Mouse (Mus musculus) erythroblast, embryonic 14.5 days (primary cell): ENCODE data around the gene Gm10944. TPM values are rescaled to one million over a fixed set of nuclear protein-coding genes. Genes with fewer than 3 reads are reported as not detected.

Experiments
- H3K27me3 ChIP-seq: 2 replicates; pipeline ENCODE4 v1.6.1; 2012; ENCODE audit warnings: inconsistent platforms; ENCODE audit not compliant: control insufficient read depth
- H3K36me3 ChIP-seq: 2 replicates; pipeline ENCODE4 v1.6.1; 2012; ENCODE audit warnings: mild to moderate bottlenecking, inconsistent platforms; ENCODE audit not compliant: control insufficient read depth
- H3K4me1 ChIP-seq: 2 replicates; pipeline ENCODE4 v1.6.1; 2012; ENCODE audit warnings: inconsistent platforms; ENCODE audit not compliant: control insufficient read depth
- H3K4me3 ChIP-seq: replicated peaks from 2 replicates; pipeline ENCODE3; 2012; ENCODE audit warnings: moderate library complexity, mild to moderate bottlenecking, inconsistent platforms
- H3K9me3 ChIP-seq: 2 replicates; pipeline ENCODE4 v1.6.1; 2012; ENCODE audit warnings: low read length, inconsistent platforms, mixed read lengths; ENCODE audit not compliant: control insufficient read depth
- GATA1 ChIP-seq: IDR thresholded peaks from 2 replicates; pipeline ENCODE4 v1.6.1; 2012; ENCODE audit warnings: low read length, inconsistent platforms, mixed read lengths
- TAL1 ChIP-seq: IDR thresholded peaks from 3 replicates; pipeline ENCODE4 v1.6.1; 2012; ENCODE audit warnings: low read length, inconsistent platforms, mixed read lengths
- polyA plus RNA-seq: library from polyadenylated mRNA; stranded (reverse); fragments of >175 nt; gene quantifications from 2 replicates; pipeline ENCODE4 v1.2.3, GENCODE M21; 2012

The Gm10944 gene
- polyA plus RNA-seq, result not detected in 2 replicates

- no peak within 1 kb of the TSS for H3K4me3 ChIP-seq
- H3K36me3 ChIP-seq, result no peaks in the 10 kb centered on the region
- H3K4me1 ChIP-seq, result no peaks in the 10 kb centered on the region
- H3K27me3 ChIP-seq, result no peaks in the 10 kb centered on the region
- no peaks in the 10 kb centered on the region for H3K9me3 ChIP-seq
- TF ChIP-seq TAL1 (no peak), GATA1 (no peak)
These were observed at the start of gene Gm10944 for GRCm38 (mm10) chr10:10681048-10681447. Gene Gm10944 (plus strand): TSS chr10:10681348.

GRCm38 (mm10) chr10:10655991-10656390 lies 25.2 kb upstream of the Gm10944 start:
- Histone ChIP-seq H3K9me3 (peaks cover 6% of the 10 kb centered on the region), H3K4me3 (no peak overlapping the region), H3K27me3 (no peaks in the 10 kb centered on the region), H3K36me3 (no peaks in the 10 kb centered on the region), H3K4me1 (no peaks in the 10 kb centered on the region)
- TF ChIP-seq GATA1 (no peak), TAL1 (no peak)

- H3K27me3 ChIP-seq, result no peaks in the 10 kb centered on the region
- TF ChIP-seq TAL1, result no peak
- TF ChIP-seq GATA1, result no peak
- H3K9me3 ChIP-seq, result peaks cover 3% of the 10 kb centered on the region; the same call in 1 of the 2 replicates
- no peak overlapping the region for H3K4me3 ChIP-seq
- no peaks in the 10 kb centered on the region for H3K36me3 ChIP-seq
- no peaks in the 10 kb centered on the region for H3K4me1 ChIP-seq
These were observed 24.5 kb upstream of the Gm10944 start for GRCm38 (mm10) chr10:10656621-10657020.

DNA sequence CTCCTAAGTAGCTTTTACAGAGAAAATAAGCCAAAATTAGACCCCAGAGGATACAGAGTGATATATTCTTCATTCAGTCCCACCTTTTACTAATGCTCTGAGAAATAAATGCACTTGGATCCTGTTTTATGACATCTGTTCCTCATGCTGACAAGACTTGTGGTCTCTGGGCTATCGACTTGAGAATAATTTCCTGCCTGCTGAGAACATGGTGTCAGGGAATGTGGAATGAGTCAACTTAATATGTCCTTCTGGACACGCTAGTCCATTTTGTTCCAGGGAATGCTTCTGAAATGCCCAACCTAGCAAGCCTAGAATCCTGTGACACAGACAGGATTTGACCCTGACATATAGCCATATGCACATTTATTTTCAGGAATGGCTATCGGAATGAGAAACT lies 22.0 kb upstream of the Gm10944 start:
- H3K9me3 ChIP-seq, result no peaks in the 10 kb centered on the region
- H3K27me3 ChIP-seq, result no peaks in the 10 kb centered on the region
- no peaks in the 10 kb centered on the region for H3K4me1 ChIP-seq
- TF ChIP-seq GATA1 (no peak), TAL1 (no peak)
- H3K4me3 ChIP-seq, result no peak overlapping the region
- no peaks in the 10 kb centered on the region for H3K36me3 ChIP-seq

DNA sequence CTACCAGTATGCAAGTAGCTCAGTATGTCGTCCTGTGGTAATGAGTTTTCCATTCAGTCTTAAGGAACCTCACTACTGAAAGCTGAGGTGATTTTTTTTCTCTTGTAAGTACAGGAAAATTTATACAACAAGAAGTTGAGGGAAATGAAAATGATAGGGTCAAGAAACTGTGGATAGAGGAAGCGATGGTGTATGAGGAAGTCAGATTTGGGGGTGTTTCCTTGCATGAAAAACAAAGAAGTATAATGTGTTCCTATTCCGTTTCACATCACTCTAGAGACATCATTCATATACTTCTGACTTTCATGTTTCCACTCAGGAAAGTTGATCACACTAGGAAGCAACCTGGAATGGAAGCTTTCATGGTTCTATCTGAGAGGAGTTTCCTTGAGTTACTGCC lies 21.2 kb upstream of the Gm10944 start:
- Histone ChIP-seq H3K36me3 (no peaks in the 10 kb centered on the region), H3K27me3 (no peaks in the 10 kb centered on the region), H3K4me1 (no peaks in the 10 kb centered on the region), H3K4me3 (no peak overlapping the region), H3K9me3 (no peaks in the 10 kb centered on the region)
- TF ChIP-seq GATA1, result no peak
- TF ChIP-seq TAL1, result no peak

DNA sequence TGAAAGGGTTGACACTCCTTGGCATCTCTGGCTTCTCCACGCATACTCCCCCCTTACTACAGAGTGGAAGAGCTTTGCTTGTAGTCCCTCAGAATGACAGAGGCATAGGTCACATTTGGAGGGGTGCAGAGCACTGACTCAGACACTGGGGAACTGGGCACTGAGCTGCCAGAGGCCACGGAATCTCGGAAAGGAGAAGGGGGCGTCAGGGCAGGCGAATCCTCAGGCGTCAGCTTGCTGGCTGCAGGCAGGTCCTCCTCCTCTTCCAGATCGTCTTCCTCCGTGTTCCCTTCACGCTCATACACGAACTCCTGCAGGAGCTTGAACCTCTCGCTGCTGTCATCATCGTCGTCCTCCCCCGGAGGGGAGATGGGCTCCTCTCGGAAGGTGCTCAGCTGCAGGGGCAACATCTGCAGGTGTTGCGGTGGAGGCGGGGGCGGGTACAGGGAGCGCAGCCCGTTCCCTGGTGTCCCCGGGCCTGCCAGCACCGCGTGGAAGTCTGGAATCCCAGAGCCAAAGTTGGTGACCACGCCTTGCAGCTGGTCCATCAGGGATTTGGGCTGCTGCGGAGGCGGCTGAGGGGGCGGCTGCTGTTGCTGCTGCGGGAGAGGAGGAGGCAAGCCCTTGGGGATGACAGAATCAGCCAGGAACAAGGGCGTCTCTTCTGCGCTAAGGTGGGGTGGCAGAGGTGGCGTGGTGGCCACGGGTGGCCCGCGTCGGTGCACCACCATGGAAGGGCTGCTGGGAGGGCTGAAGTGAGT lies 7.9 kb downstream of the Gm10944 start:
- H3K4me1 ChIP-seq, result no peaks in the 10 kb centered on the region
- H3K4me3 ChIP-seq, result no peak overlapping the region
- TF ChIP-seq GATA1 (no peak), TAL1 (no peak)
- H3K9me3 ChIP-seq, result peaks cover 4% of the 10 kb centered on the region; the same call in 1 of the 2 replicates
- no peaks in the 10 kb centered on the region for H3K36me3 ChIP-seq
- H3K27me3 ChIP-seq, result peaks cover 9% of the 10 kb centered on the region

DNA sequence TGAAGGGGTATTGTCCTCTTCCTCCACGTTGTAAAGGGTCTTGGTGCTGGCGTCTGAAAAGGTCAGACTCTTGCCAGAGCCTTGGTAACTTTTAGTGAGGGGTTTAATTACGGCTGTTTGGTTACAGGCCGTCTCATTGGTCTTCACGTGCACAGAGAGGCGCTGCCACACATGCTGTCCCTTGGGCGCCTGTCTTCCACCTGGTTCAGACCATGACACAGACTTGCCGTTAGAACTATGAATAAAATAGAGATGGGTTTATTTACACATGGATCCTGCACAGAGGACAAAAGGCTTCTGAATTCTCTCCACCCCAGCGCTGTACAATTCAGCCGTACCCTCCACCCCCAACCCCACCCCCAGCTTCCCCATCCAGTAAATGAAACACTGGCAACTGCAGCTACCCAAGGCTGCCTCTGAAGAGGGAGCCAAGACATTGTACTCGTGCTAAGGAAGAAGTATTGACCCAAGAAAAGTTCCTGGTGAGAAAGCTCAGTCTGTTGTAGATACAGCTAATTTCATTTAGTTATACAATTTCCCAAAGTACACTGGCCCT lies 8.6 kb downstream of the Gm10944 start:
- Histone ChIP-seq H3K36me3 (no peaks in the 10 kb centered on the region), H3K4me3 (no peak overlapping the region), H3K4me1 (no peaks in the 10 kb centered on the region), H3K27me3 (peaks cover 9% of the 10 kb centered on the region), H3K9me3 (peaks cover 4% of the 10 kb centered on the region; the same call in 1 of the 2 replicates)
- no peak for TF ChIP-seq TAL1
- TF ChIP-seq GATA1, result no peak

GRCm38 (mm10) chr10:10697497-10697896 lies 16.3 kb downstream of the Gm10944 start:
- Histone ChIP-seq H3K27me3 (no peaks in the 10 kb centered on the region), H3K36me3 (no peaks in the 10 kb centered on the region), H3K4me1 (no peaks in the 10 kb centered on the region), H3K9me3 (peaks cover 2% of the 10 kb centered on the region; the same call in 1 of the 2 replicates), H3K4me3 (no peak overlapping the region)
- TF ChIP-seq GATA1 (no peak), TAL1 (no peak)

DNA sequence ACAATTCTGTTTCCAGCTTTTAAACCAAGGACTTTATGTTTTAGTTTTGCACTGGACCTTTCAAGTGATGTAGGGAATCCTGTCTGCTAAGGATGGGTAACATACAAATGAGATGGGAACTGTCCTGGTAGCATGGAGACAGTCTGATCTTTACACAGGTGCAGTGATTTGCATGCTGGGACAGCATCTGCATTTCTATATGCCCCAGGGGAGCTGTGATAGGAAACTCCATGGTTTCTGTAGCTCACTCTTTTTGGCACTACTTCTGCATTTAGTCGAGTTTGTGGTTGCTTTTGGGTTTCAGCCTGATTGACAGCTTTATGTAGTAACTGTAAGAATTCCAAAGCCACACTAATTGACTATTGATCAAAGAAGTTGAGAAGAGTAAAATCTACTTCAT lies 19.8 kb downstream of the Gm10944 start:
- Histone ChIP-seq H3K9me3 (peaks cover 2% of the 10 kb centered on the region; the same call in 1 of the 2 replicates), H3K4me3 (no peak overlapping the region), H3K27me3 (no peaks in the 10 kb centered on the region), H3K36me3 (no peaks in the 10 kb centered on the region), H3K4me1 (no peaks in the 10 kb centered on the region)
- TF ChIP-seq GATA1, result no peak
- TF ChIP-seq TAL1, result no peak
